Mouse (Mus musculus) activated CD4-positive, CD25-positive, alpha-beta regulatory T cell, adult 4 months (primary cell): Measurements from ENCODE around the gene Rrad. TPM values are rescaled to one million over a fixed set of nuclear protein-coding genes. Genes with fewer than 3 reads are reported as not detected.

Experiments
- polyA plus RNA-seq, 2 experiments: library from polyadenylated mRNA; unstranded; fragments of 100-300 nt; shearing (Covaris generic); gene quantifications; one replicate each; pipeline ENCODE4 v1.2.1; 2017

The Rrad gene
- polyA plus RNA-seq, 2 experiments from 2014 or later, result 11.4 to 16.2 TPM

Other genes starting within 250 kb of the Rrad start
- under 1 TPM; 0.40 TPM for gene Cmtm4, start 235.5 kb downstream of the Rrad start, polyA plus RNA-seq
- 10 to 100 TPM; 18.7 to 26.7 TPM for gene Dync1li2, start 188.3 kb downstream of the Rrad start, polyA plus RNA-seq
- gene Terb1, start 121.4 kb downstream of the Rrad start, polyA plus RNA-seq, result under 1 TPM in 1 of 2 experiments, not detected in 1; 0.16 TPM
- gene Nae1, start 96.7 kb downstream of the Rrad start, polyA plus RNA-seq, result 10 to 100 TPM; 87.9 to 93.4 TPM
- 1 to 10 TPM; 3.0 to 4.4 TPM for gene Car7, start 96.6 kb downstream of the Rrad start, polyA plus RNA-seq
- gene Pdp2, start 39.9 kb downstream of the Rrad start, polyA plus RNA-seq, result 10 to 100 TPM; 17.1 to 18.9 TPM
- gene Cdh16, start 6.9 kb downstream of the Rrad start, polyA plus RNA-seq, result not detected
- gene Ciao2b, start 10.6 kb upstream of the Rrad start, polyA plus RNA-seq, result 100 to 1,000 TPM; 102 to 109 TPM
- gene Ces2a, start 102.7 kb upstream of the Rrad start, polyA plus RNA-seq, result not detected
- gene Ces2b, start 200.2 kb upstream of the Rrad start, polyA plus RNA-seq, result not detected
- 10 to 100 TPM in 1 of 2 experiments, 1 to 10 TPM in 1; 8.9 to 16.3 TPM for gene Ces2c, start 215.7 kb upstream of the Rrad start, polyA plus RNA-seq